Comparison of ENCODE assay signal across 8 mouse cellular contexts in genomic region chr5:121452026-121452869, GRCm38 (mm10). TPM values are rescaled to one million over a fixed set of nuclear protein-coding genes. Genes with fewer than 3 reads are reported as not detected.
A peak's percentile ranks its signal among the peaks of the same experiment; 100 is the strongest.
DNase-seq lines count a peak whose midpoint lies in the region; ATAC-seq and TF ChIP-seq lines count a peak whose summit lies in the region.

Gene Erp29 (minus strand): TSS chr5:121452506.

- H3K4me3 ChIP-seq in bone marrow macrophage, adult 2 months (ENCODE audit: insufficient read depth, low read length), result peak within 1 kb of the TSS; percentile 94
- peak within 1 kb of the TSS; percentile 84 for H3K4me3 ChIP-seq in embryonic fibroblast, embryonic 13.5 days (ENCODE audit: insufficient read depth, low read length)
- H3K4me3 ChIP-seq in heart, embryonic 10.5 days, result peak within 1 kb of the TSS; percentile 79
- peak within 1 kb of the TSS; percentile 97 for H3K4me3 ChIP-seq in kidney, embryonic 15.5 days (replicated peaks)

- peaks cover 29% of the 10 kb centered on the region for H3K36me3 ChIP-seq in heart, embryonic 10.5 days
- peaks cover 28% of the 10 kb centered on the region for H3K36me3 ChIP-seq in kidney, embryonic 15.5 days

- H3K27ac ChIP-seq in bone marrow macrophage, adult 2 months (ENCODE audit: insufficient read depth, low read depth, low read length), result peak within 1 kb of the TSS; percentile 97
- peak within 1 kb of the TSS; percentile 81 for H3K27ac ChIP-seq in embryonic fibroblast, embryonic 13.5 days (ENCODE audit: insufficient read depth, low read length)
- peak within 1 kb of the TSS; percentile 99 for H3K27ac ChIP-seq in heart, embryonic 10.5 days
- peak within 1 kb of the TSS; percentile 95 for H3K27ac ChIP-seq in kidney, embryonic 15.5 days

- TF ChIP-seq POLR2A in bone marrow macrophage, adult 2 months (IDR thresholded peaks at IDR 0.05; ENCODE audit: borderline replicate concordance, low read depth, low read length), result no peak; the same call in 1 of the 2 replicates
- TF ChIP-seq POLR2A in embryonic fibroblast, embryonic 13.5 days (IDR thresholded peaks at IDR 0.05; ENCODE audit: low read depth, low read length), result peak; percentile 96

- peak within 1 kb of the TSS; percentile 91 for H3K9ac ChIP-seq in kidney, embryonic 15.5 days

- ATAC-seq in kidney, embryonic 15.5 days (replicated peaks; ENCODE audit: low FRiP score), result peak; percentile 93
- ATAC-seq in monocyte, adult 5-6 weeks (replicated peaks; ENCODE audit: insufficient number of reproducible peaks, low FRiP score, low TSS enrichment, poor library complexity, severe bottlenecking), result peak; percentile 67

- H3K4me1 ChIP-seq in bone marrow macrophage, adult 2 months (ENCODE audit: control insufficient read depth, insufficient read depth, low read length), result peaks cover 30% of the 10 kb centered on the region
- H3K4me1 ChIP-seq in embryonic fibroblast, embryonic 13.5 days (ENCODE audit: control insufficient read depth, insufficient read depth, low read length), result 0 out of 2 replicates have a peak, but pooled peaks cover 4% of the 10 kb centered on the region
- H3K4me1 ChIP-seq in heart, embryonic 10.5 days, result peaks cover 38% of the 10 kb centered on the region
- peaks cover 40% of the 10 kb centered on the region for H3K4me1 ChIP-seq in kidney, embryonic 15.5 days

- peak; percentile 98 for DNase-seq in A20 (ENCODE audit: low read depth, low spot score)
- peak; percentile 98 for DNase-seq in heart, embryonic 10.5 days (ENCODE audit: low spot score)
- DNase-seq in liver, result peak; percentile 99
- DNase-seq in spleen, postnatal 4 days (ENCODE audit: low spot score in 2 of 2), result peak; percentile 99 to 100

- no peaks in the 10 kb centered on the region for H3K9me3 ChIP-seq in heart, embryonic 10.5 days
- no peaks in the 10 kb centered on the region for H3K9me3 ChIP-seq in kidney, embryonic 15.5 days (replicated peaks)

- no peaks in the 10 kb centered on the region for H3K27me3 ChIP-seq in heart, embryonic 10.5 days (ENCODE audit: insufficient read depth, poor library complexity, severe bottlenecking)
- H3K27me3 ChIP-seq in kidney, embryonic 15.5 days, result no peaks in the 10 kb centered on the region

- TF ChIP-seq CTCF in bone marrow macrophage, adult 2 months (IDR thresholded peaks at IDR 0.05; ENCODE audit: low read depth, low read length), result no peak
- TF ChIP-seq CTCF in embryonic fibroblast, embryonic 13.5 days (IDR thresholded peaks at IDR 0.05; ENCODE audit: borderline replicate concordance, insufficient read depth, low read length), result no peak

- peak within 1 kb of the TSS; percentile 74 for H3K4me2 ChIP-seq in kidney, embryonic 15.5 days

- WGBS in heart, embryonic 10.5 days, result under 1% methylated on average over 94 of the region's 97 CpGs
- under 1% methylated on average over 92 of the region's 97 CpGs for WGBS in kidney, embryonic 15.5 days

RNA-seq across cellular contexts. Expression of gene Erp29, which starts in this region (rescaled TPM):
- 365 and 401 TPM in 2 replicates for polyA plus RNA-seq in bone marrow macrophage, adult 2 months (2012; ENCODE audit: insufficient read depth, insufficient read length, missing spikeins)
- 135 and 136 TPM in 2 replicates for polyA plus RNA-seq in embryonic fibroblast, embryonic 13.5 days (2011; ENCODE audit: insufficient read length, low read depth, missing spikeins)
- 153 and 160 TPM in 2 replicates for polyA plus RNA-seq in heart, embryonic 10.5 days (2016; fragmentation: Nextera tagmentation; extraction: Ambion mirVana)
- polyA plus RNA-seq in kidney, embryonic 15.5 days (2015; fragmentation: Nextera tagmentation; extraction: Ambion mirVana), result 165 and 174 TPM in 2 replicates
- 290 to 464 TPM (median 461 TPM) in 3 replicates for total RNA-seq in monocyte, adult 5-6 weeks (2017)

Comparison
In these comparisons a context has a peak if more than half of its experiments do, and no peak if none do; other contexts are left out.
1. Peak in every context shown above with its lines: DNase-seq, ATAC-seq, H3K4me3 ChIP-seq and H3K27ac ChIP-seq.